In genomic region chr8:123071176-123071575, GRCm38 (mm10) we compare ENCODE assay signal across 17 mouse cellular contexts. TPM values are rescaled to one million over a fixed set of nuclear protein-coding genes. Genes with fewer than 3 reads are reported as not detected.
DNase-seq lines count a peak whose midpoint lies in the region; ATAC-seq and TF ChIP-seq lines count a peak whose summit lies in the region.
"Had no signal": no experiment of that assay in that cellular context is flagged by ENCODE, and none has a peak within 500 bp of the region (broad histone marks: within the 10 kb centered on the region; RNA-seq: fewer than 3 reads in every experiment).

No protein-coding gene starts in this region.

- 0 out of 2 replicates have a peak, but pooled peaks have one; percentile 51 for ATAC-seq in lung, embryonic 16.5 days (ENCODE audit: low read depth)
- ATAC-seq in lung, postnatal 0 days = no peak
- no peak for ATAC-seq in forebrain, embryonic 11.5 days (replicated peaks; ENCODE audit: low FRiP score)
- ATAC-seq: CD4-positive, CD25-positive, alpha-beta regulatory T cell, adult 4 months; forebrain, embryonic 13.5 days had no signal

- DNase-seq in heart, adult 18-20 months = peak; percentile 45 to 53
- no peak for DNase-seq in heart, embryonic 10.5 days (ENCODE audit: low spot score)
- no peak for DNase-seq in lung, postnatal 0 days (ENCODE audit: low spot score)
- peak; percentile 56 for DNase-seq in NIH3T3 (ENCODE audit: low read depth)
- peak; percentile 19 for DNase-seq in lung, postnatal 14 days
- DNase-seq in forebrain, embryonic 11.5 days (ENCODE audit: low spot score) = no peak
- DNase-seq in ovary, postnatal 10 days (ENCODE audit: low spot score) = no peak
- DNase-seq: cerebellum, adult 9-11 months; gastrocnemius, postnatal 10 days; thymus, postnatal 25 days had no signal

- H3K4me1 ChIP-seq in heart, embryonic 10.5 days = peaks cover 14% of the 10 kb centered on the region
- peaks cover 6% of the 10 kb centered on the region for H3K4me1 ChIP-seq in lung, embryonic 16.5 days (replicated peaks; ENCODE audit: control insufficient read depth, insufficient read depth, low read length)
- peaks cover 3% of the 10 kb centered on the region; the same call in 1 of the 2 replicates for H3K4me1 ChIP-seq in lung, postnatal 0 days (ENCODE audit: insufficient read depth, low read depth, low read length)
- H3K4me1 ChIP-seq in forebrain, embryonic 11.5 days (replicated peaks; ENCODE audit: control insufficient read depth, insufficient read depth, low read length) = peaks cover 5% of the 10 kb centered on the region; the same call in 1 of the 2 replicates

- TF ChIP-seq CTCF in lung, postnatal 0 days (IDR thresholded peaks at IDR 0.05) = no peak

- H3K9ac ChIP-seq in lung, embryonic 16.5 days (ENCODE audit: low read length) = no peak overlapping the region
- H3K9ac ChIP-seq in lung, postnatal 0 days (replicated peaks; ENCODE audit: low read depth) = no peak overlapping the region
- H3K9ac ChIP-seq in forebrain, embryonic 11.5 days (ENCODE audit: low read length) = no peak overlapping the region
- H3K9ac ChIP-seq: embryonic facial prominence, embryonic 12.5 days; forebrain, embryonic 13.5 days; hindbrain, embryonic 12.5 days; neural tube, embryonic 13.5 days had no signal

- no peak overlapping the region for H3K4me3 ChIP-seq in heart, embryonic 10.5 days
- no peak overlapping the region for H3K4me3 ChIP-seq in lung, embryonic 16.5 days (ENCODE audit: low read length)
- H3K4me3 ChIP-seq in lung, postnatal 0 days (ENCODE audit: low read depth, low read length) = no peak overlapping the region
- H3K4me3 ChIP-seq in forebrain, embryonic 11.5 days (ENCODE audit: low read depth, low read length) = no peak overlapping the region
- H3K4me3 ChIP-seq: embryonic facial prominence, embryonic 12.5 days; forebrain, embryonic 13.5 days; hindbrain, embryonic 12.5 days; midbrain, embryonic 10.5 days; neural tube, embryonic 13.5 days had no signal

- H3K27ac ChIP-seq in heart, embryonic 10.5 days = no peak overlapping the region
- no peak overlapping the region for H3K27ac ChIP-seq in lung, embryonic 16.5 days (ENCODE audit: low read length)
- H3K27ac ChIP-seq in lung, postnatal 0 days (ENCODE audit: low read length) = no peak overlapping the region
- no peak overlapping the region for H3K27ac ChIP-seq in forebrain, embryonic 11.5 days (ENCODE audit: low read depth, low read length)
- H3K27ac ChIP-seq: embryonic facial prominence, embryonic 12.5 days; forebrain, embryonic 13.5 days; hindbrain, embryonic 12.5 days; midbrain, embryonic 10.5 days; neural tube, embryonic 13.5 days had no signal

- no peaks in the 10 kb centered on the region for H3K27me3 ChIP-seq in heart, embryonic 10.5 days (ENCODE audit: insufficient read depth, poor library complexity, severe bottlenecking)
- H3K27me3 ChIP-seq in lung, embryonic 16.5 days (ENCODE audit: control insufficient read depth, insufficient read depth, low read depth, low read length) = no peaks in the 10 kb centered on the region
- no peaks in the 10 kb centered on the region for H3K27me3 ChIP-seq in lung, postnatal 0 days (replicated peaks; ENCODE audit: insufficient read depth, low read length)
- no peaks in the 10 kb centered on the region for H3K27me3 ChIP-seq in forebrain, embryonic 11.5 days (ENCODE audit: control insufficient read depth, insufficient read depth, low read length)
- H3K27me3 ChIP-seq: embryonic facial prominence, embryonic 12.5 days; forebrain, embryonic 13.5 days; hindbrain, embryonic 12.5 days; neural tube, embryonic 13.5 days had no signal

- H3K9me3 ChIP-seq in heart, embryonic 10.5 days = no peaks in the 10 kb centered on the region
- H3K9me3 ChIP-seq in lung, embryonic 16.5 days (ENCODE audit: control insufficient read depth, low read length) = no peaks in the 10 kb centered on the region
- no peaks in the 10 kb centered on the region for H3K9me3 ChIP-seq in lung, postnatal 0 days (ENCODE audit: low read length)
- H3K9me3 ChIP-seq in forebrain, embryonic 11.5 days (ENCODE audit: control insufficient read depth, low read length) = no peaks in the 10 kb centered on the region
- H3K9me3 ChIP-seq: embryonic facial prominence, embryonic 12.5 days; forebrain, embryonic 13.5 days; hindbrain, embryonic 12.5 days; midbrain, embryonic 10.5 days; neural tube, embryonic 13.5 days had no signal

- WGBS in heart, embryonic 10.5 days = 67% methylated on average over 4 of the region's 4 CpGs
- 52% methylated on average over 4 of the region's 4 CpGs for WGBS in lung, embryonic 16.5 days
- 55% methylated on average over 4 of the region's 4 CpGs for WGBS in lung, postnatal 0 days
- WGBS in forebrain, embryonic 11.5 days = 93% methylated on average over 4 of the region's 4 CpGs

- H3K36me3 ChIP-seq in heart, embryonic 10.5 days = peaks cover 78% of the 10 kb centered on the region
- H3K36me3 ChIP-seq in lung, embryonic 16.5 days (ENCODE audit: control insufficient read depth, insufficient read depth, low read length) = no peaks in the 10 kb centered on the region; the same call in 1 of the 2 replicates
- no peaks in the 10 kb centered on the region for H3K36me3 ChIP-seq in lung, postnatal 0 days (ENCODE audit: insufficient read depth, low read length)
- no peaks in the 10 kb centered on the region; the same call in 1 of the 2 replicates for H3K36me3 ChIP-seq in forebrain, embryonic 11.5 days (ENCODE audit: control insufficient read depth, insufficient read depth, low read length)

- no peak for TF ChIP-seq EP300 in lung, postnatal 0 days (IDR thresholded peaks at IDR 0.05)

- no peak overlapping the region for H3K4me2 ChIP-seq in lung, embryonic 16.5 days (ENCODE audit: low read depth, low read length)
- no peak overlapping the region for H3K4me2 ChIP-seq in lung, postnatal 0 days (replicated peaks; ENCODE audit: low read depth, low read length)
- H3K4me2 ChIP-seq in forebrain, embryonic 11.5 days (ENCODE audit: low read depth, low read length, severe bottlenecking) = no peak overlapping the region
- H3K4me2 ChIP-seq: embryonic facial prominence, embryonic 12.5 days; forebrain, embryonic 13.5 days; hindbrain, embryonic 12.5 days; neural tube, embryonic 13.5 days had no signal

RNA-seq across cellular contexts. Expression of gene Spg7, which starts 8.4 kb away (rescaled TPM):
- 10 to 100 TPM; 94.2 to 100.0 TPM for total RNA-seq in heart, adult 18-20 months (2021)
- polyA plus RNA-seq in heart, embryonic 10.5 days (2016; fragmentation: Nextera tagmentation; extraction: Ambion mirVana) = 57.4 and 63.0 TPM in 2 replicates
- 43.7 and 46.4 TPM in 2 replicates for polyA plus RNA-seq in lung, embryonic 16.5 days (2015; fragmentation: Nextera tagmentation; extraction: Ambion mirVana)
- polyA plus RNA-seq in lung, postnatal 0 days (2015; fragmentation: Nextera tagmentation; extraction: Ambion mirVana) = 22.7 and 27.3 TPM in 2 replicates
- polyA plus RNA-seq in forebrain, embryonic 11.5 days (2014; fragmentation: Nextera tagmentation; extraction: Ambion mirVana) = 43.5 and 52.6 TPM in 2 replicates

RNA-seq across cellular contexts. Expression of gene Ankrd11, which starts 29.1 kb away (rescaled TPM):
- total RNA-seq in heart, adult 18-20 months (2021) = 10 to 100 TPM; 67.7 to 72.7 TPM
- polyA plus RNA-seq in heart, embryonic 10.5 days (2016; fragmentation: Nextera tagmentation; extraction: Ambion mirVana) = 32.9 TPM in 2 replicates
- polyA plus RNA-seq in lung, embryonic 16.5 days (2015; fragmentation: Nextera tagmentation; extraction: Ambion mirVana) = 23.9 and 25.8 TPM in 2 replicates
- polyA plus RNA-seq in lung, postnatal 0 days (2015; fragmentation: Nextera tagmentation; extraction: Ambion mirVana) = 46.5 and 60.1 TPM in 2 replicates
- 94.4 and 95.0 TPM in 2 replicates for polyA plus RNA-seq in forebrain, embryonic 11.5 days (2014; fragmentation: Nextera tagmentation; extraction: Ambion mirVana)

RNA-seq across cellular contexts. Expression of gene Rpl13, which starts 31.0 kb away (rescaled TPM):
- total RNA-seq in heart, adult 18-20 months (2021) = 100 to 1,000 TPM; 462 to 489 TPM
- 1,165 and 1,266 TPM in 2 replicates for polyA plus RNA-seq in heart, embryonic 10.5 days (2016; fragmentation: Nextera tagmentation; extraction: Ambion mirVana)
- 1,316 and 1,484 TPM in 2 replicates for polyA plus RNA-seq in lung, embryonic 16.5 days (2015; fragmentation: Nextera tagmentation; extraction: Ambion mirVana)
- polyA plus RNA-seq in lung, postnatal 0 days (2015; fragmentation: Nextera tagmentation; extraction: Ambion mirVana) = 1,019 and 1,086 TPM in 2 replicates
- 1,219 and 1,311 TPM in 2 replicates for polyA plus RNA-seq in forebrain, embryonic 11.5 days (2014; fragmentation: Nextera tagmentation; extraction: Ambion mirVana)

RNA-seq across cellular contexts. Expression of gene Cpne7, which starts 46.0 kb away (rescaled TPM):
- total RNA-seq in heart, adult 18-20 months (2021) = 1 to 10 TPM in 1 of 2 experiments, under 1 TPM in 1; 0.62 to 1.1 TPM
- polyA plus RNA-seq in heart, embryonic 10.5 days (2016; fragmentation: Nextera tagmentation; extraction: Ambion mirVana) = 0.76 and 1.5 TPM in 2 replicates
- polyA plus RNA-seq in lung, embryonic 16.5 days (2015; fragmentation: Nextera tagmentation; extraction: Ambion mirVana) = 0.73 and 0.83 TPM in 2 replicates
- 0.94 and 1.3 TPM in 2 replicates for polyA plus RNA-seq in lung, postnatal 0 days (2015; fragmentation: Nextera tagmentation; extraction: Ambion mirVana)
- polyA plus RNA-seq in forebrain, embryonic 11.5 days (2014; fragmentation: Nextera tagmentation; extraction: Ambion mirVana) = 0.19 TPM in 1 of 2 replicates, not detected in the other

Comparison
In these comparisons a context has a peak if more than half of its experiments do, and no peak if none do; other contexts are left out.
1. DNase-seq: peak in heart, adult 18-20 months (2 of 2), NIH3T3 (single experiment) and lung, postnatal 14 days (single experiment); none in heart, embryonic 10.5 days (single experiment), lung, postnatal 0 days (single experiment), forebrain, embryonic 11.5 days (single experiment) and ovary, postnatal 10 days (single experiment).